Mouse (Mus musculus): ENCODE measurements around the gene Arsg. TPM values are rescaled to one million over a fixed set of nuclear protein-coding genes. Genes with fewer than 3 reads are reported as not detected.
A peak's percentile ranks its signal among the peaks of the same experiment; 100 is the strongest.

Gene Arsg
- polyA plus RNA-seq, 1 experiment, result 4.0 TPM

- no peak for TF ChIP-seq POLR2A (IDR thresholded peaks at IDR 0.05; ENCODE audit: control insufficient read depth, extremely low read depth, insufficient read depth, low read length, poor library complexity)
- Histone ChIP-seq H3K4me3 (ENCODE audit: control insufficient read depth, insufficient read depth, low read length) (no peak overlapping the region), H3K27me3 (ENCODE audit: control insufficient read depth, insufficient read depth, low read length) (no peaks in the 10 kb centered on the region), H3K27ac (ENCODE audit: control insufficient read depth, insufficient read depth, low read length) (no peak overlapping the region), H3K36me3 (ENCODE audit: control insufficient read depth, insufficient read depth, low read length) (no peaks in the 10 kb centered on the region), H3K4me1 (replicated peaks; ENCODE audit: control insufficient read depth, insufficient read depth, low read length) (peaks cover 4% of the 10 kb centered on the region)
- 95% methylated on average over 6 of the region's 6 CpGs for WGBS
- no peak for DNase-seq
Measured at GRCm38 (mm10) chr11:109620356-109620755, 147.2 kb downstream of the Arsg start.

GRCm38 (mm10) chr11:109621183-109621582, 148.0 kb downstream of the Arsg start:
- peaks cover 4% of the 10 kb centered on the region for H3K4me1 ChIP-seq (replicated peaks; ENCODE audit: control insufficient read depth, insufficient read depth, low read length)
- H3K4me3 ChIP-seq (ENCODE audit: control insufficient read depth, insufficient read depth, low read length), result no peak overlapping the region
- DNase-seq, result peak; percentile 56
- 9% methylated on average over 2 of the region's 2 CpGs for WGBS
- no peaks in the 10 kb centered on the region for H3K27me3 ChIP-seq (ENCODE audit: control insufficient read depth, insufficient read depth, low read length)
- no peak overlapping the region for H3K27ac ChIP-seq (ENCODE audit: control insufficient read depth, insufficient read depth, low read length)
- TF ChIP-seq CTCF (IDR thresholded peaks at IDR 0.05; ENCODE audit: borderline replicate concordance, control insufficient read depth, extremely low read depth, insufficient read depth, low read length, poor library complexity) (no peak), POLR2A (IDR thresholded peaks at IDR 0.05; ENCODE audit: control insufficient read depth, extremely low read depth, insufficient read depth, low read length, poor library complexity) (no peak)
- H3K36me3 ChIP-seq (ENCODE audit: control insufficient read depth, insufficient read depth, low read length), result no peaks in the 10 kb centered on the region

- DNase-seq, result no peak
- 55% methylated on average over 15 of the region's 15 CpGs for WGBS
- H3K4me3 ChIP-seq (ENCODE audit: control insufficient read depth, insufficient read depth, low read length), result no peak overlapping the region
- H3K4me1 ChIP-seq (replicated peaks; ENCODE audit: control insufficient read depth, insufficient read depth, low read length), result peaks cover 4% of the 10 kb centered on the region
- no peaks in the 10 kb centered on the region for H3K27me3 ChIP-seq (ENCODE audit: control insufficient read depth, insufficient read depth, low read length)
- TF ChIP-seq CTCF (IDR thresholded peaks at IDR 0.05; ENCODE audit: borderline replicate concordance, control insufficient read depth, extremely low read depth, insufficient read depth, low read length, poor library complexity) (no peak), POLR2A (IDR thresholded peaks at IDR 0.05; ENCODE audit: control insufficient read depth, extremely low read depth, insufficient read depth, low read length, poor library complexity) (no peak)
- no peak overlapping the region for H3K27ac ChIP-seq (ENCODE audit: control insufficient read depth, insufficient read depth, low read length)
- no peaks in the 10 kb centered on the region for H3K36me3 ChIP-seq (ENCODE audit: control insufficient read depth, insufficient read depth, low read length)
Measured at GRCm38 (mm10) chr11:109622518-109623037, 149.4 kb downstream of the Arsg start.

Other genes starting within 250 kb of the Arsg start
- 0.61 and 1.2 TPM in 2 replicates for gene Rgs9, start 175.2 kb upstream of the Arsg start, polyA plus RNA-seq (2012; rRNA removed)
- 49.6 and 56.1 TPM in 2 replicates for gene Gna13, start 110.5 kb upstream of the Arsg start, polyA plus RNA-seq (2012; rRNA removed)
- not detected in 2 replicates for gene 9930022D16Rik, start 59.5 kb upstream of the Arsg start, polyA plus RNA-seq (2012; rRNA removed)
- gene Amz2, start 47.4 kb upstream of the Arsg start, polyA plus RNA-seq (2012; rRNA removed), result 55.9 and 75.3 TPM in 2 replicates
- 9.0 and 11.2 TPM in 2 replicates for gene Slc16a6, start 224 bp downstream of the Arsg start, polyA plus RNA-seq (2012; rRNA removed)
- 4.7 and 7.0 TPM in 2 replicates for gene Wipi1, start 138.6 kb downstream of the Arsg start, polyA plus RNA-seq (2012; rRNA removed)
- gene Prkar1a, start 176.0 kb downstream of the Arsg start, polyA plus RNA-seq (2012; rRNA removed), result 145 and 150 TPM in 2 replicates
- 2.8 and 3.2 TPM in 2 replicates for gene Fam20a, start 248.9 kb downstream of the Arsg start, polyA plus RNA-seq (2012; rRNA removed)